Mouse (Mus musculus): Measurements from ENCODE around the gene Lrfn1. TPM values are rescaled to one million over a fixed set of nuclear protein-coding genes. Genes with fewer than 3 reads are reported as not detected.

The Lrfn1 gene
- total and polyA plus RNA-seq, 2 experiments from 2014 or later = 0.31 to 3.9 TPM

- 80% methylated on average over 2 of the region's 2 CpGs for WGBS
- no peaks in the 10 kb centered on the region for H3K9me3 ChIP-seq (replicated peaks; ENCODE audit: control insufficient read depth, low read length)
- ATAC-seq (ENCODE audit: insufficient read depth, low read depth) (no peak), DNase-seq (ENCODE audit: low spot score) (no peak)
- H3K27ac ChIP-seq (ENCODE audit: low read depth) = no peak overlapping the region
- H3K9ac ChIP-seq (replicated peaks; ENCODE audit: low read depth, low read length) = no peak overlapping the region
- H3K4me2 ChIP-seq (ENCODE audit: low read depth, low read length) = no peak overlapping the region
- peaks cover 12% of the 10 kb centered on the region; the same call in 1 of the 2 replicates for H3K4me1 ChIP-seq (ENCODE audit: control insufficient read depth, insufficient read depth)
- H3K36me3 ChIP-seq (replicated peaks; ENCODE audit: control insufficient read depth, insufficient read depth, low read length) = peaks cover 66% of the 10 kb centered on the region
- H3K27me3 ChIP-seq (ENCODE audit: control insufficient read depth, insufficient read depth, low read length) = no peaks in the 10 kb centered on the region
- H3K4me3 ChIP-seq (ENCODE audit: low read depth, low read length) = no peak overlapping the region
- TF ChIP-seq CTCF (IDR thresholded peaks at IDR 0.05; ENCODE audit: low read depth) (no peak), EP300 (IDR thresholded peaks at IDR 0.05; ENCODE audit: low read depth) (no peak)
These were observed 32.4 kb upstream of the Lrfn1 start for GRCm38 (mm10) chr7:28419416-28419815.

DNA sequence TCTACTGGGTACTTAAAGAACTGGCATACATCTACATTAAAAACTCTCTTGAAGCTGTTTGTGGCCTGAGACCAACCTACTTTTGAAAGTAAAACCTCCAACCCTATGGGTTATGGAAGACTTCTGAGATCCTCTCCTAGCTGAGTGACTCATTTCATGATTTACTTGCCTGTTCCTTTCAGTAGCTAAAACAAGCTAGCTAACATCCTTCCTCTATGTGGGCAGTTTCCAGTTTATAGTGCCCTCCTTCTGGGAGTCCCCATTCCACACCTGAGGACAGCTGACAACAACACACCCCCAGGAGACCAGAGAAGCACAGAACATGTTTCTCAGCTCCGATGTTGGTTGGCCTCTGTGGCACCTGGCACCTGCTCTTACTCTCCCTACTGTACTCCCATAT lies 28.8 kb upstream of the Lrfn1 start:
- Histone ChIP-seq H3K27ac (ENCODE audit: low read depth) (no peak overlapping the region), H3K4me2 (ENCODE audit: low read depth, low read length) (no peak overlapping the region)
- ATAC-seq (ENCODE audit: insufficient read depth, low read depth) = no peak

DNA sequence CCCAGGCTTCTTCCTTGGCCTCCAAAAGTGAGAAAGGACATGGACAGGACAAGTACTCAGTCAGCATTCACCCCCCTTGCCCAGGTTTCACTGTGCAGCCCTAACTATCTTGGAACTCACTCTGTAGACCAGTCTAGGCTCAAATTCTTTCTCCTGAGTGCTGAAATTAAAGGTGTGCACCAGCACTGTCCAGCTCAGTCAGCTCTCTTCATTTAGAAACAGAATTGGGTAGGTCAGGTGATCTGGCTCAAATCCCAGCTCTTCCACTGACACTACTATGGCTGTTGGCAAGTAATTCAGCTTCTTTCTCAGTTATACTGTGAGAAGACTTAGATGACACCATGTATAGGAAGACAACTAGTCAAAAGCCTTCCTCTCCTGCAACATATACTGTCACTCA lies 24.0 kb upstream of the Lrfn1 start:
- H3K27ac ChIP-seq (ENCODE audit: low read depth) = peak overlapping the region; percentile 16; the same call in 1 of the 2 replicates
- DNase-seq (ENCODE audit: low spot score) (peak; percentile 47), ATAC-seq (ENCODE audit: insufficient read depth, low read depth) (peak; percentile 72)

More for the DNA sequence above, 28.8 kb upstream of the Lrfn1 start:
- DNase-seq (ENCODE audit: low spot score) = no peak
- Histone ChIP-seq H3K4me3 (ENCODE audit: low read depth, low read length) (no peak overlapping the region), H3K9me3 (replicated peaks; ENCODE audit: control insufficient read depth, low read length) (no peaks in the 10 kb centered on the region), H3K27me3 (ENCODE audit: control insufficient read depth, insufficient read depth, low read length) (no peaks in the 10 kb centered on the region), H3K4me1 (ENCODE audit: control insufficient read depth, insufficient read depth) (peaks cover 12% of the 10 kb centered on the region), H3K9ac (replicated peaks; ENCODE audit: low read depth, low read length) (no peak overlapping the region), H3K36me3 (replicated peaks; ENCODE audit: control insufficient read depth, insufficient read depth, low read length) (peaks cover 48% of the 10 kb centered on the region)
- 75% methylated on average over 1 of the region's 1 CpGs for WGBS
- no peak for TF ChIP-seq CTCF (IDR thresholded peaks at IDR 0.05; ENCODE audit: low read depth)
- TF ChIP-seq EP300 (IDR thresholded peaks at IDR 0.05; ENCODE audit: low read depth) = no peak

GRCm38 (mm10) chr7:28430512-28430911 lies 21.3 kb upstream of the Lrfn1 start:
- no peak for DNase-seq (ENCODE audit: low spot score)
- Histone ChIP-seq H3K36me3 (replicated peaks; ENCODE audit: control insufficient read depth, insufficient read depth, low read length) (0 out of 2 replicates have a peak, but pooled peaks cover 3% of the 10 kb centered on the region), H3K4me2 (ENCODE audit: low read depth, low read length) (no peak overlapping the region), H3K27me3 (ENCODE audit: control insufficient read depth, insufficient read depth, low read length) (no peaks in the 10 kb centered on the region), H3K27ac (ENCODE audit: low read depth) (no peak overlapping the region), H3K4me1 (ENCODE audit: control insufficient read depth, insufficient read depth) (peaks cover 67% of the 10 kb centered on the region), H3K4me3 (ENCODE audit: low read depth, low read length) (no peak overlapping the region), H3K9ac (replicated peaks; ENCODE audit: low read depth, low read length) (no peak overlapping the region), H3K9me3 (replicated peaks; ENCODE audit: control insufficient read depth, low read length) (no peaks in the 10 kb centered on the region)
- 19% methylated on average over 1 of the region's 1 CpGs for WGBS
- ATAC-seq (ENCODE audit: insufficient read depth, low read depth) = no peak
- no peak for TF ChIP-seq CTCF (IDR thresholded peaks at IDR 0.05; ENCODE audit: low read depth)

More for the DNA sequence above, 24.0 kb upstream of the Lrfn1 start:
- Histone ChIP-seq H3K36me3 (replicated peaks; ENCODE audit: control insufficient read depth, insufficient read depth, low read length) (peaks cover 17% of the 10 kb centered on the region), H3K9ac (replicated peaks; ENCODE audit: low read depth, low read length) (no peak overlapping the region), H3K4me3 (ENCODE audit: low read depth, low read length) (no peak overlapping the region), H3K4me2 (ENCODE audit: low read depth, low read length) (no peak overlapping the region), H3K4me1 (ENCODE audit: control insufficient read depth, insufficient read depth) (peaks cover 40% of the 10 kb centered on the region), H3K27me3 (ENCODE audit: control insufficient read depth, insufficient read depth, low read length) (no peaks in the 10 kb centered on the region), H3K9me3 (replicated peaks; ENCODE audit: control insufficient read depth, low read length) (no peaks in the 10 kb centered on the region)
- no peak for TF ChIP-seq EP300 (IDR thresholded peaks at IDR 0.05; ENCODE audit: low read depth)
- TF ChIP-seq CTCF (IDR thresholded peaks at IDR 0.05; ENCODE audit: low read depth) = no peak

DNA sequence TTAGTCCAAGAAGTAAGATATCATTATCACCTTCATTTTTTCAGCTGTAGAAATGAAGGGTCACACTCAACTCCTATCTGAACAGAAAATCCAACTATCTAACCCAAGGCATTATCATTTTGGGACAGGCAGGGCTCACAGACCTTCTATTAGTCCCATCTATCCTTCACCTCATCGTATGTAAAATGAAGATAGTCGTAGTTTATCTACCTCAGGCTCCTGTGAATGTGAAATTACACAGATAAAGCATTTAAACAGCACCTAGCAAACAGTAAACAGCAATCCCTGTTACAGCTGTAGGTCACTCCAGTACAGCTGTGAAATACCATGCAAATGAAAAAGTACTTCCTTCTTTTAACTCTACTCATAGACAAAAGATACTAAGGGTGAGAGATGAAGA lies 19.5 kb upstream of the Lrfn1 start:
- no peak overlapping the region for H3K4me3 ChIP-seq (ENCODE audit: low read depth, low read length)
- 0 out of 2 replicates have a peak, but pooled peaks cover 3% of the 10 kb centered on the region for H3K36me3 ChIP-seq (replicated peaks; ENCODE audit: control insufficient read depth, insufficient read depth, low read length)
- no peak for DNase-seq (ENCODE audit: low spot score)
- peak overlapping the region; percentile 18; the same call in 1 of the 2 replicates for H3K9ac ChIP-seq (replicated peaks; ENCODE audit: low read depth, low read length)
- WGBS = 48% methylated on average over 2 of the region's 2 CpGs
- H3K4me1 ChIP-seq (ENCODE audit: control insufficient read depth, insufficient read depth) = peaks cover 67% of the 10 kb centered on the region
- H3K27ac ChIP-seq (ENCODE audit: low read depth) = peak overlapping the region; percentile 74
- TF ChIP-seq CTCF (IDR thresholded peaks at IDR 0.05; ENCODE audit: low read depth) = no peak
- no peak for TF ChIP-seq EP300 (IDR thresholded peaks at IDR 0.05; ENCODE audit: low read depth)
- H3K27me3 ChIP-seq (ENCODE audit: control insufficient read depth, insufficient read depth, low read length) = no peaks in the 10 kb centered on the region
- ATAC-seq (ENCODE audit: insufficient read depth, low read depth) = no peak
- H3K9me3 ChIP-seq (replicated peaks; ENCODE audit: control insufficient read depth, low read length) = no peaks in the 10 kb centered on the region
- H3K4me2 ChIP-seq (ENCODE audit: low read depth, low read length) = peak overlapping the region; percentile 24

DNA sequence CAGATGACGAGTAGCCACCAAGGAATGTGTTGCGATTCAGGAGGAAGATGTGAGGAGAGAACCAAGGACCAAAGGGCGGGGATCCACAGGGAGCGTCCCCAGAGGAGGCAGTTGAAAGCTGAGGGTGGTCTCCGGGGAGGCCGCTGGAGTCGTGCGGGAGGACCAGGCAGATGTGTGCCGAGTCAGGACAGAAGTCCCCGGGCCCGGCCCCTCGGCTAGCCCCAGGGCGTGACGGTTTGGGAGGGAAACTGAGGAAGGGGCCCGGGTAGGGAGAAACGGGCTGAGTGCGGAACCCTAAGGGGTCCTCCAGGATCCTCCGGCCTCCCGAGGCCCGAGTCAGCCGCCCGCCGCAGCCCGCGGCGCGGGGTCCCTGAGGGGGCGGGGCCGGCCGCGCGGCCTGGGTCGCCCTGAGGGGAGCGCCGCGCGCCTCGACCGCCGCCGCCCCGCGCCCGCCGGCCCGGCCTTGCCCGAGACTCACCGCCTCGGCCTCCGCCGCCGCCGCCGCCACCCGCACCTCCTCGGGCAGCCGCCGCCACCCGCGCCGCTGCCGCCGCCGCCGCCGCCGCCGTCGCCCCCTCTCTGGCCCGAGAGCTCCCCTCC lies 16.0 kb upstream of the Lrfn1 start:
- peak overlapping the region; percentile 85 for H3K4me3 ChIP-seq (ENCODE audit: low read depth, low read length)
- WGBS = 2% methylated on average over 18 of the region's 70 CpGs
- H3K36me3 ChIP-seq (replicated peaks; ENCODE audit: control insufficient read depth, insufficient read depth, low read length) = 0 out of 2 replicates have a peak, but pooled peaks cover 2% of the 10 kb centered on the region
- no peaks in the 10 kb centered on the region for H3K27me3 ChIP-seq (ENCODE audit: control insufficient read depth, insufficient read depth, low read length)
- no peak for DNase-seq (ENCODE audit: low spot score)
- peak overlapping the region; percentile 69 for H3K27ac ChIP-seq (ENCODE audit: low read depth)
- no peaks in the 10 kb centered on the region for H3K9me3 ChIP-seq (replicated peaks; ENCODE audit: control insufficient read depth, low read length)
- TF ChIP-seq CTCF (IDR thresholded peaks at IDR 0.05; ENCODE audit: low read depth) (no peak), EP300 (IDR thresholded peaks at IDR 0.05; ENCODE audit: low read depth) (no peak)
- ATAC-seq (ENCODE audit: insufficient read depth, low read depth) = peak; percentile 1; the same call in 1 of the 2 replicates
- peaks cover 47% of the 10 kb centered on the region for H3K4me1 ChIP-seq (ENCODE audit: control insufficient read depth, insufficient read depth)
- peak overlapping the region; percentile 87 for H3K4me2 ChIP-seq (ENCODE audit: low read depth, low read length)
- H3K9ac ChIP-seq (replicated peaks; ENCODE audit: low read depth, low read length) = peak overlapping the region; percentile 96
